In the genomic region with DNA sequence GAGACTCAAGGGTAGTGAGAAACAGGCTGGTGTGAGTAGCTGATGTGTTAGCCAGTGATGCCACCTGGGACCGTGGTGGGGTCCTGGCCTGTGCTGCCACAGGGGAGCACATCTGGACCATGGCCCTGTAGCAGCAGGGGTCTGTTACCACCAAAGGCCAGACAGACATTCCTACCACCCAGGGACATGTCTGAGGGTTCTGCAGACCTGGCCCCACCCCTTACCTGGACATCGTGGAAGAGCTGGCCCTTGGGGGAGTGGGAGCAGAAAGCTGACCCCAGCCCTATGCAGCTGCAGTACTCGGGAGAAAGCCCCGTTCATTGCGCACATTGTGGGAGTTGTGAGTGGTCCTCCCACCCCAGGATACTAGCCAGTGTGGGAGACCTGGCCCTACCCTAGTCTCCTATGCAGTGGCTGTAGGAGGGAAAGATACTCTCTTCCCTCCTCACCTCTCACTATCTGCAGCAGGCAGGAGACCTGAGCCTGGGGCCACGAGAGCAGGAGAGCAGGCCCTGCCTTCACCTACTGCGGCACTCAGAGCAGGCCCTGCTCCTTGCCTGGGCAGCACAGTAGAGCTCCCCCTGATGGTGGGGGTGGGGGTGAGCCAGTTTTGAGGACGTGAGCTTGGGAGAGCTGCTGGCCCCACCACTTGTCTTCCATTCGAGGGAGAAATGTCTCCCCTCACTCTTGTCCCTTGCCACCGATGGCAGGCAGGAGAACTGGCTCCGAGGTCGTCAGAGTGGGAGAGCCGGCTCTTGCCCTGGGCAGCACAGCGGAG, we compare ENCODE assay signal across 8 mouse cellular contexts.
DNase-seq lines count a peak whose midpoint lies in the region; ATAC-seq lines count a peak whose summit lies in the region.
"Had no signal": no experiment of that assay in that cellular context is flagged by ENCODE, and none has a peak within 500 bp of the region (broad histone marks: within the 10 kb centered on the region; RNA-seq: fewer than 3 reads in every experiment).

No protein-coding gene starts in this region.

- intact Hi-C loops in left cerebral cortex, postnatal 36 days (cut with DNase I): loop anchor here (2.0 kb wide), 1 partner anchor 345 kb away; the partner anchor contains the start of genes Gm10964 and Olfml3

- WGBS in neural tube, embryonic 11.5 days: 82% methylated on average over 14 of the region's 14 CpGs
- 85% methylated on average over 14 of the region's 14 CpGs for WGBS in forebrain, embryonic 15.5 days
- WGBS in limb, embryonic 15.5 days: 73% methylated on average over 14 of the region's 14 CpGs

- no peak overlapping the region for H3K4me2 ChIP-seq in neural tube, embryonic 11.5 days (ENCODE audit: low read depth)
- no peak overlapping the region for H3K4me2 ChIP-seq in forebrain, embryonic 15.5 days (replicated peaks)
- H3K4me2 ChIP-seq in limb, embryonic 15.5 days: no peak overlapping the region
- H3K4me2 ChIP-seq: embryonic facial prominence, embryonic 15.5 days had no signal

- no peak overlapping the region for H3K4me3 ChIP-seq in neural tube, embryonic 11.5 days (ENCODE audit: low read depth, low read length)
- H3K4me3 ChIP-seq in forebrain, embryonic 15.5 days: no peak overlapping the region
- H3K4me3 ChIP-seq in limb, embryonic 15.5 days: no peak overlapping the region
- H3K4me3 ChIP-seq: embryonic facial prominence, embryonic 15.5 days had no signal

- H3K36me3 ChIP-seq in neural tube, embryonic 11.5 days (ENCODE audit: control insufficient read depth, insufficient read depth, low read length): no peaks in the 10 kb centered on the region
- H3K36me3 ChIP-seq in forebrain, embryonic 15.5 days: no peaks in the 10 kb centered on the region
- H3K36me3 ChIP-seq in limb, embryonic 15.5 days: no peaks in the 10 kb centered on the region
- H3K36me3 ChIP-seq: embryonic facial prominence, embryonic 15.5 days had no signal

- H3K4me1 ChIP-seq in neural tube, embryonic 11.5 days (ENCODE audit: control insufficient read depth, insufficient read depth, low read length): no peaks in the 10 kb centered on the region
- H3K4me1 ChIP-seq in forebrain, embryonic 15.5 days: no peaks in the 10 kb centered on the region
- H3K4me1 ChIP-seq in limb, embryonic 15.5 days: peaks cover 5% of the 10 kb centered on the region; the same call in 1 of the 2 replicates

- no peaks in the 10 kb centered on the region for H3K9me3 ChIP-seq in neural tube, embryonic 11.5 days (ENCODE audit: control insufficient read depth, low read length)
- H3K9me3 ChIP-seq in forebrain, embryonic 15.5 days: no peaks in the 10 kb centered on the region
- no peaks in the 10 kb centered on the region for H3K9me3 ChIP-seq in limb, embryonic 15.5 days
- H3K9me3 ChIP-seq: embryonic facial prominence, embryonic 15.5 days had no signal

- no peak overlapping the region for H3K27ac ChIP-seq in neural tube, embryonic 11.5 days (ENCODE audit: low read depth, low read length)
- no peak overlapping the region for H3K27ac ChIP-seq in forebrain, embryonic 15.5 days (replicated peaks)
- H3K27ac ChIP-seq in limb, embryonic 15.5 days: no peak overlapping the region
- H3K27ac ChIP-seq: embryonic facial prominence, embryonic 15.5 days had no signal

- H3K9ac ChIP-seq in neural tube, embryonic 11.5 days (ENCODE audit: low read length): no peak overlapping the region
- no peak overlapping the region for H3K9ac ChIP-seq in forebrain, embryonic 15.5 days (replicated peaks)
- no peak overlapping the region for H3K9ac ChIP-seq in limb, embryonic 15.5 days
- H3K9ac ChIP-seq: embryonic facial prominence, embryonic 15.5 days had no signal

- no peaks in the 10 kb centered on the region for H3K27me3 ChIP-seq in neural tube, embryonic 11.5 days (ENCODE audit: control insufficient read depth, insufficient read depth, low read length)
- no peaks in the 10 kb centered on the region for H3K27me3 ChIP-seq in forebrain, embryonic 15.5 days
- no peaks in the 10 kb centered on the region for H3K27me3 ChIP-seq in limb, embryonic 15.5 days
- H3K27me3 ChIP-seq: embryonic facial prominence, embryonic 15.5 days had no signal

- 0 out of 2 replicates have a peak, but pooled peaks have one; percentile 13 for ATAC-seq in neural tube, embryonic 11.5 days (ENCODE audit: insufficient read depth, low FRiP score, low TSS enrichment)
- peak; percentile 64 for ATAC-seq in forebrain, embryonic 15.5 days (replicated peaks)
- peak; percentile 30; the same call in 1 of the 2 replicates for ATAC-seq in limb, embryonic 15.5 days (ENCODE audit: insufficient number of reproducible peaks, low FRiP score, low TSS enrichment, low read depth)

- no peak for DNase-seq in neural tube, embryonic 11.5 days (ENCODE audit: low spot score)
- no peak for DNase-seq in neural tube, embryonic 10.5 days (ENCODE audit: extremely low spot score, low spot score)
- DNase-seq in thymus, postnatal 36 days: peak; percentile 36 to 57
- no peak for DNase-seq in left cerebral cortex, postnatal 36 days (ENCODE audit: low spot score in 2 of 2)
- no peak for DNase-seq in adipocyte (ENCODE audit: low spot score)

Comparison
In these comparisons a context has a peak if more than half of its experiments do, and no peak if none do; other contexts are left out.
1. ATAC-seq: peak in every context shown above with its lines; median percentile 64 in forebrain, embryonic 15.5 days; 30 in limb, embryonic 15.5 days; 13 in neural tube, embryonic 11.5 days.
2. DNase-seq: peak in thymus, postnatal 36 days (2 of 2); none in neural tube, embryonic 11.5 days (single experiment), neural tube, embryonic 10.5 days (single experiment), left cerebral cortex, postnatal 36 days (0 of 2) and adipocyte (single experiment).